Mouse (Mus musculus): ENCODE measurements at regions not wholly inside any gene's neighbourhood (a gene's known extent, or its start where the extent isn't known, plus 50 kb on each side); places are given as distances from the start of the nearest gene placed in this dataset.
"Not testable (repeated sequence)": the region's sequence is repeated elsewhere in the genome, so short reads cannot be mapped to it uniquely, and the experiment has no call there.

- no peak for ATAC-seq (replicated peaks; ENCODE audit: low FRiP score, poor library complexity, severe bottlenecking)
These were observed 68.7 kb upstream of the Tbl1xr1 start for GRCm38 (mm10) chr3:22007736-22008135.

- no peak for ATAC-seq (replicated peaks; ENCODE audit: low FRiP score, poor library complexity, severe bottlenecking)
These were observed 68.0 kb upstream of the Tbl1xr1 start for GRCm38 (mm10) chr3:22008432-22008831.

GRCm38 (mm10) chr3:22009898-22010699, 66.4 kb upstream of the Tbl1xr1 start:
- no peak for ATAC-seq (replicated peaks; ENCODE audit: low FRiP score, poor library complexity, severe bottlenecking)

- not testable (repeated sequence) for ATAC-seq (replicated peaks; ENCODE audit: low FRiP score, poor library complexity, severe bottlenecking)
These were observed 65.8 kb upstream of the Tbl1xr1 start for GRCm38 (mm10) chr3:22010700-22010991.

GRCm38 (mm10) chr3:22021360-22021935, 55.0 kb upstream of the Tbl1xr1 start:
- no peak for ATAC-seq (replicated peaks; ENCODE audit: low FRiP score, poor library complexity, severe bottlenecking)

GRCm38 (mm10) chr3:22022418-22022817, 54.0 kb upstream of the Tbl1xr1 start:
- no peak for ATAC-seq (replicated peaks; ENCODE audit: low FRiP score, poor library complexity, severe bottlenecking)

- no peak for ATAC-seq (replicated peaks; ENCODE audit: low FRiP score, poor library complexity, severe bottlenecking)
These were observed 53.4 kb upstream of the Tbl1xr1 start for GRCm38 (mm10) chr3:22023049-22023448.

GRCm38 (mm10) chr3:22023551-22023950, 52.9 kb upstream of the Tbl1xr1 start:
- ATAC-seq (replicated peaks; ENCODE audit: low FRiP score, poor library complexity, severe bottlenecking) = no peak

- ATAC-seq (replicated peaks; ENCODE audit: low FRiP score, poor library complexity, severe bottlenecking) = no peak
These were observed 52.3 kb upstream of the Tbl1xr1 start for GRCm38 (mm10) chr3:22024200-22024599.

GRCm38 (mm10) chr3:22025119-22025518, 51.3 kb upstream of the Tbl1xr1 start:
- ATAC-seq (replicated peaks; ENCODE audit: low FRiP score, poor library complexity, severe bottlenecking) = no peak

- ATAC-seq (replicated peaks; ENCODE audit: low FRiP score, poor library complexity, severe bottlenecking) = no peak
These were observed 50.8 kb upstream of the Tbl1xr1 start for GRCm38 (mm10) chr3:22025615-22026014.
